Mouse (Mus musculus) layer of hippocampus, postnatal 25 days (tissue): Measurements from ENCODE around the gene Mapk10. TPM values are rescaled to one million over a fixed set of nuclear protein-coding genes. Genes with fewer than 3 reads are reported as not detected.
"Not testable (repeated sequence)": the region's sequence is repeated elsewhere in the genome, so short reads cannot be mapped to it uniquely, and the experiment has no call there.

Experiments used
- DNase-seq, 2 experiments: peaks; one replicate each; pipeline ENCODE4 v3.0.0; 2022; ENCODE audit warnings: mixed read lengths in 2 of 2, low spot score in 1 of 2; ENCODE audit errors: extremely low spot score in 1 of 2
- total RNA-seq, 2 experiments: library from RNA; stranded (reverse); gene quantifications; 2 replicates each; pipeline ENCODE4 v1.2.3; 2021

Gene Mapk10
- total RNA-seq, 2 experiments from 2014 or later: 423 to 463 TPM

- no peak for DNase-seq
Measured at GRCm38 (mm10) chr5:102978382-102978781, 232.8 kb downstream of the Mapk10 start.

DNA sequence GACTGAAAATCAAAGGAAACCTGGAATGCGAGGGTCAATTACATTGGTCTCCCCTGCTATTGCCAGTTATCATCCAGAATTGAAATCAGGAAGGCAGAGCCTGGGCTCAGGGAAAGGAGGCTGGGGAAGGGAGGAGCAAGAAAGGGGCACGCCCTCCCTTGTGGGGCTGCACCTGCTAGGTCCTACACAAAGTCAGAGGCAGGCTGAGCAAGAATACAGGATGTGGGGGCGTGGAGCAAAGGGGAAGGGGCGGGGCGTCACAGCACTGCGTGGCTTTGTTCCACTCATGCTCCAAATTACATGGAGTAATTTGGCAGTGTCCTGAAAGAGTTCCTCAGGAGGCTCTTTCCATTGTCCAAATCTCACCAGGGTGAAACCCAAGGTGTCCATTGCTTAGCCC lies 234.0 kb downstream of the Mapk10 start:
- no peak for DNase-seq

- no peak for DNase-seq
Measured at GRCm38 (mm10) chr5:102976540-102976939, 234.6 kb downstream of the Mapk10 start.

DNA sequence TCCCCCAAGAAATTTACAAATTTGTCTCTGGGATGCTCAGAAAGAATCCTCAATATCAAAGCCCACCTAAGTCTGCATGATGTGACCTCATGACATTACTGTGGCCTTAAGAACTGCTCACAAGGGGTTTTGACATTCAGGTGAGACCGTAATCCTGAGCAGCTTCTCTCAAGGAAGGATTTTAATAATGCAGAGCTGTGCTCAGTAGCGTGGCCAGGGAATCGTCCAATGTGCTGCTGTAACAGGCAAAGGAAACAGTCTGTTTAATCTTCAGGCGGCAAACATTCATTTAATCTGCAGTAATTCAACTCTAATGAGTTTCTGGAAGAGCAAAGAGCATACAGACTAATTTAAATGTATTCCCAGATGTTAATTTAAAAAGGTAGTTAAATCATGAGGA lies 236.7 kb downstream of the Mapk10 start:
- DNase-seq: no peak

DNA sequence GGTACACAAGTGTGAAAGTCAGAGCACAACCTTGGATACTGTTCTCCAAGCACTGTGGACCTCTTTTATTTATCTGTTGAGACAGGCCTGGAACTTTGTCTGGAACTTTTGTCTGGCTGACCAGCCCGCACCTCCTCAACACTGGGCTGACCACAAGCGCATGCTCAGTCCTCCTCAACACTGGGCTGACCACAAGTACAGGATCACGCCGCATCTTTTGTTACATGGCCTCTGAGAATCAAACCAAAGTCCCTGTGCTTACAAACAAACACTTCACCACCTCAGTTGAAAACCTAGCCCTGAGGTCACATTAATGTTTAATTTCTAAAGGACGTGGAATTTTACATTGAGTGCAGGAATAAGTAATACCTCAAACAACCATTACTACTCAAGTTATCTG lies 246.7 kb downstream of the Mapk10 start:
- no peak for DNase-seq

GRCm38 (mm10) chr5:102953414-102953813 lies 257.7 kb downstream of the Mapk10 start:
- peak in 1 of 2 experiments; percentile 38 for DNase-seq

GRCm38 (mm10) chr5:102952918-102953317 lies 258.2 kb downstream of the Mapk10 start:
- DNase-seq: no peak

DNA sequence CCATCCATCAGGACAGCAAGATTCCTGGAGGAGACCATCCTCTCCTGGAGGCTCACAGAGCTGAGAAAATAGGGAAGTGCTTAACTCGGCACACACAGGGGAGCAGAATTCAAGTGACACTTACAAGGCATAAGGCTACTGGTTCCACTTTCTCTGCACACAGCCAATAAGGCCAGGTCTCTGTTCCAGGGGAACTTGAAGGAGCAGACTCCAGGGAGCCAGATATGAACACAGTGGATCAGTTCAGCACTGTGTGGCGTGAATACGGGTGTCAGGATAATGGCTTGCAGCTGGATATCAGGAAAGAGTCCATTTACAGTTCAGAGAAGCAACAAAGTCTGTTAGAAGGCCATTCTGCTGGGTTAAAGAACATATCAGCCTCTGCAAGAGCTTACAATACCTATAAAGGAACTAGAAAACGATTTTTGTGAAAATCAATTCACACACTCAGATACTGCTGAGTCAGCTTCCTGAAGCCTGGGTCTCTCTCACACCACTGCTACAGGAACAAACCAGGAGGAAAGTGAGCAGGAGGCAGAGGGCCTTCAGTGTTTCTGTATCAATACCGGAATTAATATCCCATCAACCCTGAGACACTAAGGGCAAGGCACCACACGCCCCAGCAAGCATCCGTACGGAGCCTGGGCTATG lies 263.9 kb downstream of the Mapk10 start:
- no peak for DNase-seq

GRCm38 (mm10) chr5:102946625-102947024 lies 264.5 kb downstream of the Mapk10 start:
- peak in 1 of 2 experiments; percentile 45 for DNase-seq

DNA sequence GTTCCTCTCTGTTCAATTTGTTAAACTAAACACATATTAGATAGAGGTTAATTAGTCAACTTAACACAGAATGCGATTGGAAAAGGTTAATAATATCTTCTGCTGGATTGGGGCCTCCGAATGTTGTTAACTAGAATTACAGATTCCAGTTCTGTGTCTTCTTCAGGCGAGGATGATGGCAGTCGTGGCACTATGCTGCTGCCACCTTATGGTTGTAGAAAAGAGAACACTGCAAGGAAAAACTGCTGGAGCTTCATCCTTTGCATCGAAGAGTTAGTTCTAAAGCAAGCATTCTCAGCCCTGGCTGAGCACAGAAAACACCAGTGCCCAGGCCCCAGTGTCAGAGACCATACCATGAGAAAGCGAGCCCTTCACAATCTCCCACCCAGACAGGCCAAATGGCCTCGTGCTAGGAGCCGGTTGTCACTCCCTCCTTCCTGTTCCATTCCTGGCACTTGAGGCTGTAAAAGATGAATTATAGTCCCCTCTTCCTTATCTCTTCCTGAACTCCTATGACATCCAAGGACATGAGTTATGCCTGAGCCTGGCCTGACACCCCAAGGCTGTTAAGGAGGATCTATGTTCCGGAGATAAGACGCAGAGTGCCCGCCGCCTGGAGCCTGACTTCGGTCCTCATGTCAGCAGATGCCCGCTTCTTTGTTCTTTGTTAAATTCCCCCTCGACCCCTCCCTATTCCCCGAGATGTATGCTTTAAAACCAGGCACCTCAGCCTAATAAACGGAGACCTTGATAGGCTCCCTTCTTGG lies 267.1 kb downstream of the Mapk10 start:
- not testable (repeated sequence) for DNase-seq

GRCm38 (mm10) chr5:102930161-102930560 lies 281.0 kb downstream of the Mapk10 start:
- no peak for DNase-seq

DNA sequence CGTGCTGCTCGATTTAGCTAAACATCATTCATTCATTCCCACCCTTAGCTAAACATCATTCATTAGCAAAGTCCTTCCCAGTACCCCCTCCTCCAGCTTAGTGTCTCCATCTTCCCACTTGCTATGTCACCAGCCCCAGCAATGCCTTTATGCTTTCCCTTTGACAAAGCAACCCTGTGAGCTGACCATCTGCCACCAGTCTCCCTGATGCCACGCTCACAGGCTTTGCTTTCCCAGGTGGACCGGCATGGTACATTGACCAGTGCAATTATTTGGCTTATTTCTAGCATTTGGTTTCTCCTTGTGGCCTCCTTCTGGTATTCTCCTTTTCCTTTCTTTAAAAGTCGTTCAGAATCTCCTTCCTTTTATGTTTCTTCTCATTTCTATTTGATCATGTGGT lies 284.3 kb downstream of the Mapk10 start:
- no peak for DNase-seq

GRCm38 (mm10) chr5:102920199-102920598 lies 290.9 kb downstream of the Mapk10 start:
- no peak for DNase-seq

GRCm38 (mm10) chr5:102905441-102906211 lies 305.5 kb downstream of the Mapk10 start:
- no peak for DNase-seq

- no peak for DNase-seq
Measured at GRCm38 (mm10) chr5:102904066-102904465, 307.1 kb downstream of the Mapk10 start.

GRCm38 (mm10) chr5:102903487-102903886 lies 307.6 kb downstream of the Mapk10 start:
- DNase-seq: no peak

- DNase-seq: no peak
Measured at GRCm38 (mm10) chr5:102901176-102901575, 310.0 kb downstream of the Mapk10 start.

DNA sequence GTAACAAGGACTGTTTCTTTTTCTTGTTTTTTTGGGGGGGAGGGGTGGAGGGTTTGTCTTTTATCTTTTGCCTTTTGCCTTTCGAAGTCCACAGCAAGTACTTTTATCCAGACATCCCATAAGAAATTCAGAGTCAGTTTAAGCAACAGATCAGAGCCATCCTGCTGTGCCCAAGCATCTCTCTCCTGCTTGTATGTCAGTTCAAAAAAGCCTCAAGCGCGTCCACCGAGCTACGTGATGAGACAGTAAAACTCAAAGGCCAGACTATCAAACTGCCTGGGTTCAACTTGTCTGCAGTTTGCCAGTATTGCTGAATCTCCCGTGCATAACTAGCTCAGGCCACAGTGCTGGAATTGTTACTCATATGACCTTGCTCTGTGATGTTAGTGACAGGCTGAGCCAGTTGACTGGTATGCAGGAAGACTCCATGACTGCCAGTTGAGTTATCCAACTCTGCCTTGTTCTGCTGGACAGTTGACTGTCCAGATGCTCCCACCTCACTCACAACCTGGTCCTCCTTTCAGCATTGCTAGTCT lies 311.4 kb downstream of the Mapk10 start:
- no peak for DNase-seq

GRCm38 (mm10) chr5:102898301-102898700 lies 312.8 kb downstream of the Mapk10 start:
- no peak for DNase-seq

DNA sequence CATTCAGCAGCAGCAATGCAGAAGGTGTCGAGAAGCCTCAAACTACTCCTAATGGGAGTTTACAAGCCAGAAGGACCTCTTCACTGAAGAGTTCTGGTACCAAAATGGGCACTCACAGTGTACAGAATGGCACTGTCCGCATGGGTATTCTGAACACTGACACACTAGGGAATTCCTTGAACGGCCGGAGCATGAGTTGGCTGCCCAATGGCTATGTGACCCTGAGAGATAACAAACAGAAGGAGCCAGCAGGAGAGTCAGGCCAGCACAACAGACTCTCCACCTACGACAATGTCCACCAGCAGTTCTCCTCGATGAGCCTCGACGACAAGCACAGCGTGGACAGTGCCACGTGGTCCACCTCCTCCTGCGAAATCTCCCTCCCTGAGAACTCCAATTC lies 318.9 kb downstream of the Mapk10 start:
- no peak for DNase-seq

DNA sequence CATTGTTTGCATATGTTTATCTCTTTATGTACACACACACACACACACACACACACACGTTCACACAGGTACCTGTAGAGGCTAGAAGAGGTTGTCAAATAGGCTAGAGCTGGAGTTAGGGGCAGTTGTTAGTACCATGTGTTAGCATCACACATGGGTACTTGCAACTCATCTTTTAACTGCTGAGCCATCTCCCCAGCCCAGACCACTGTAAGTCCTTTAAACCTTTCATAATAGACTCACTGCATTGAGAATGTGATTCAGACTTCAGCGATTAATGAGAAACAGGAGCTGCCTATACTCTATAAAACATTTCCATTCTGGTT lies 322.0 kb downstream of the Mapk10 start:
- DNase-seq: no peak
